Mouse (Mus musculus): ENCODE measurements at regions not wholly inside any gene's neighbourhood (a gene's known extent, or its start where the extent isn't known, plus 50 kb on each side); places are given as distances from the start of the nearest gene placed in this dataset.

- TF ChIP-seq CTCF (IDR thresholded peaks at IDR 0.05; ENCODE audit: control insufficient read depth, insufficient read depth, insufficient replicate concordance, low read depth, low read length) (no peak), POLR2A (IDR thresholded peaks at IDR 0.05; ENCODE audit: control insufficient read depth, low read depth, low read length) (no peak)
Observed at GRCm38 (mm10) chr3:148186704-148187103, 803.7 kb downstream of the Adgrl2 start.

All from testis, adult 2 months (tissue).